Mouse (Mus musculus): Measurements from ENCODE around the gene Bicdl1.

Gene Bicdl1

DNA sequence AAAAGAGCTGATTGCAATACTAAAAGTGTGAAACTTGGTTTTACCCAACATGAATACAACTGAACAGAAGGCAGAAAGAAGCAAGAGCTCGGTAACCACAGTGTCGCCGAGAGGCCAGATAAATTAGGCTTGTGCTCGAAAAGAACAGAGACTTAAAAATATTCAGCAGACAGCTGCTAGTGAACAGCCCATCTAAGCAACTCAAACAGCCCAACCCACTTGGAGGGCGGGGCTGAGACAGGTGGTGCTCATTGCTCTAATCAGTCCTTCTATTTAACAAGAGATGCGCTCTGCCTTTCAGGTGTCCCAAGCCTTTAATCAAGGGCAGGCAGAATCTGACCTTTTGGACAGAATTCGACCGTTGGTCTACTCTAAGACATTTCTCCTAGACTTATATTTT is 4.8 kb downstream of the Bicdl1 start:
- no peak for DNase-seq (ENCODE audit: extremely low read depth, low read depth)

- no peak for DNase-seq (ENCODE audit: extremely low read depth, low read depth)
Observed at GRCm38 (mm10) chr5:115726019-115726418, 5.4 kb downstream of the Bicdl1 start.

GRCm38 (mm10) chr5:115724422-115724821 is 7.0 kb downstream of the Bicdl1 start:
- DNase-seq (ENCODE audit: extremely low read depth, low read depth): no peak

- DNase-seq (ENCODE audit: extremely low read depth, low read depth): peak; percentile 75
Observed at GRCm38 (mm10) chr5:115722188-115722959, 9.0 kb downstream of the Bicdl1 start.

- DNase-seq (ENCODE audit: extremely low read depth, low read depth): no peak
Observed at GRCm38 (mm10) chr5:115720761-115721160, 10.7 kb downstream of the Bicdl1 start.

DNA sequence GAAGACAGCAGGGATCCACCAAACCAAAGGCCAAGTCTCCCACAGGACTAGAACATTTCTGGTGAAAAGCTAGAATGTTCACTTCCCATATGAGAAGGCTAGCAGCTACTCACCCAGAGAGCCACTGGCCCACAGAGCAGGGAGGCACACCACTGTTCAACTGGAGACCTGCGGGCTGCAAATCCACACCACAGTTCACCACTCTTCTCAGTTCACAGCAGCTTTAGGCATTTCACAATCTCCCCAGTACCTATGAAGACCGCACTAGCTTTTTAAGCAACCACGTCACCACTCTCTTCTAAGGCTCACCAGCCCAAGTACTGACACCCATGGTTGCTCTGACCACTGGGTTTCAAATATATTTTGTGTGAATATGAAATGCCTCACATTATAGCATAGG is 13.7 kb downstream of the Bicdl1 start:
- no peak for DNase-seq (ENCODE audit: extremely low read depth, low read depth)

- no peak for DNase-seq (ENCODE audit: extremely low read depth, low read depth)
Observed at GRCm38 (mm10) chr5:115717106-115717505, 14.3 kb downstream of the Bicdl1 start.

DNA sequence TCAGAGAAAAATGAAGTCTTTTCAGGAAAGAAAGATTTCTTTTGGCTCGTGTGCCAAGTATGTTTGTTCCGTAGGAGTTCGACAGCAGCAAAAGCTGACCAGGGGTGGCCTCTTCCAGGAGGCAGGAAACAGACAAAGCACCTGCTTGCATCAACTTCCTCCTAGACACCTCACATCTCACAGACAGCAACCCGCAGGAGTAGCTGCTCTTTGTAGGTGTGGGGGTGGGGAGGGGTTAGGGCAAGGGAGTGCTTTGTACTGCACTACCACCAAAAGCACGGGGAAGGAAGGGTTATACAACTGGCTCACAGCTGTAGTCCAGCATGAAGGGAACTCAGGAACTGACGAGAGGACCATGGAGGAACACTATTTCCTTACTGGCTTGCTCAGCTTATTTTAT is 15.0 kb downstream of the Bicdl1 start:
- no peak for DNase-seq (ENCODE audit: extremely low read depth, low read depth)

GRCm38 (mm10) chr5:115714761-115715160 is 16.7 kb downstream of the Bicdl1 start:
- DNase-seq (ENCODE audit: extremely low read depth, low read depth): no peak

- DNase-seq (ENCODE audit: extremely low read depth, low read depth): no peak
Observed at GRCm38 (mm10) chr5:115712487-115712886, 18.9 kb downstream of the Bicdl1 start.

DNA sequence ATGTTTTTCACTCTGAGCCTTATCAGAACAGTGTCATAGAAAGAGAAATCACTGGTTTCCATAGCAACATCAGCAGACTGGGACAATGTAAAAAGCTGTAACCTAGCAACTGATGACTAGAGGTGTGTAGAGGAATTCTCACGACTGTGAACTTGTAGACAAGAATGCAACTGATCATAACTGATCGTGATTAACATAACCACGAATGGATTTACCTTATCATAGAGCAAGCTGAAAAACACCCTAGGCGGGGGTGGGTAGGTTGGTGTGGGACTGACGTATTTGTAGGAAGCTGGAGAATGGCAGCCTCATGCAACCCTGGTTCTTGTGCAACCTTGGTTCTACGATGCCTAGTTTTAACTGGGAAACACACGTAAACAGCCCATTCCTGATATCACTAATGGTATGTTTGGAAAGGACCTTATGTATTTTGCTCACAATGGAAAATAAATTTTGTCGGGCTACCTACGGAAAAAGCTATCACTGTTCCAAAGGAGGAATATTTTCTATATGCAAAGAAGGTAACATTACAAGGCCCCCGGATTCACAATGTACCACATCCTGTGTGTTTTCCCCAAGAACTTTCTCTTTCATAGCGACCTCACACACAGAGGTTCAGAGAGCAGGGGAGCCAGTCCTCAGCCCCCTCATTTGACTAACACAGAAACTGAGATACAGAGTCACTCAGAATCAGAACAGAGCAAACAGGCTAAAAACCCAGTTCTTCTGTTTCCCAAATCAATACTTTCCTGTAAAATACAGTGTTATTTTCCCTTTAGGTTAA is 19.6 kb downstream of the Bicdl1 start:
- no peak for DNase-seq (ENCODE audit: extremely low read depth, low read depth)

DNA sequence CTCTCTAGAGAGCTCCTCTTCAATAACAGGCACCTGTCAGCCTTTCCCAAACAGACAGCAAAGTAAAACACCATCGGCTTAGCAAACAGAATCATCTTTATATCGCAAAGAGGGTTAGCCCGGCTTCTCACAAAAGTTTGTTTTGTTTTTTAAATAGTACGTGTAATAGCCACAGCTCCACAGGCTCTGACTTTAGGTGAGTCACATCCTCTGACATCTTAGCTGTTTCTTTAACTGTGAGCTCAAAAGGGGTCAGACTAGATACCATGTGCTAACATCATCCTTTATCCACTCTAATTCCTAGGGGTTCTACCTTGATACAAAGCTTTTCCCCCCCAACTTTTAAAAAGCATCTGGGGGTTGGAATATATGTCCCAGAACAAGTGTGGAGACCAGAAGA is 21.2 kb downstream of the Bicdl1 start:
- DNase-seq (ENCODE audit: extremely low read depth, low read depth): no peak

DNA sequence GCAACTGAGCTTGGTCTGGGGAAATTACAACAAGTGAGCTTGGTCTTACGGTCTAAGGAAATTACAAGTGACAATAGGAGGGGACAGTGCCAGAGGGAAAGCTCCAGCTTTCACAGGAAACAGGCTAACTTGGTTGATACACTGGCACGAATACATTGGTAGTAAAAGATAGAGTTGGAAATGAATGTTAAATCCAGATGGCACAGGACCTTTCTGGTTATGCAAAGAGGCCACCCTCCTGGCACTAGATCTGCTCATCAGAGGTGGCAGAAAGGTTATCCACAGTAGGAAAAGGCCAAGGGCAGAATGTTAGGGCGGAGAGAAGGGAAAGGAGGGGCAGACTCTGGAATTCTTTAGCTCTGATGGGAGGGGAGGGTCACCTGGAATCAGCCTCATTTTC is 22.5 kb downstream of the Bicdl1 start:
- no peak for DNase-seq (ENCODE audit: extremely low read depth, low read depth)

- DNase-seq (ENCODE audit: extremely low read depth, low read depth): no peak
Observed at GRCm38 (mm10) chr5:115701981-115702380, 29.4 kb downstream of the Bicdl1 start.

DNA sequence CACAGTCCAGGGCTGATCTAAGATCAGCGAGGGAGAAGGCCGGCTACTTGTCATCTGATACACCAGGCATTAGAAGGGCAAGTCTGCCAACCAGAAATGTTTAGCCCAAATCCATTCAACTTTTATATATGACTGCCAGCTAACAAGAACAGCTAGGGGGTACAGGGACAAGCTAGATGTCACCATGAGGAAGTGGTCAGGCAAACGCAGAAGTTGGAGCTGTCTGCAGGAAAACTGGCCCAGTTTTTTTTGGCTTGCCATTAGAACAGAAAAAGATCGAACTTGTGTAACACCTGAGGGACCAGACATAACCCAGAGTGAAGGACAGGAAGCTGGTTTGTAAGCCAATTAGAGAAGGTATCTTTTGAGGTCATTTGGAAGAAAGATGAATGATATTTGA is 30.2 kb downstream of the Bicdl1 start:
- no peak for DNase-seq (ENCODE audit: extremely low read depth, low read depth)

- DNase-seq (ENCODE audit: extremely low read depth, low read depth): no peak
Observed at GRCm38 (mm10) chr5:115696811-115697210, 34.6 kb downstream of the Bicdl1 start.

DNA sequence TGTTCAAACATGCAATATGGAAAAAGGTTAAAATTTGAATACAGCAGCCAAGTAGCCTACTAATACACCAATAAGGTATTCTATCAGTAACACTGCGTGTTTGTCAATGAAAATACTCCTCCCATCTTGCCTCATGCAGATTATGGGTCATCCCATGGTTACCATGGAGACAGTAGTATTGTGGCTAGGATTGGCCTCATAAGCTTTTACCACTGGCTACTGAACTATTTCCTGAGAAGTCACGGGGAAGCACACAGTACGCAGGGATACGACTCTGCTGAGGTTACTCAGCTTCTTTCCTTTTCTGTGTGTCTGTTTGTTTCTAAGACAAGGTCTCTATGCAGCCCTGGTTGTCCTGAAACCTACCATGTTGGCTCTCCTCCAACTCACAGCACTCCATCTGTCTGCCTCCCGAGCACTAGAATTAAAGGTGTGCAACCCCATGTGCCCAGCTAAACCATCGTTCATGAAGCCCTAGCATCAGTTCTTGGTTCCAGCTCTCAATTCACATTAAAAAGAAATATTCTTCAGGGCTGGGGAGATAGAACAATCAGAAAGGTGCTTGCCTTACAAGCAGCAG is 36.1 kb downstream of the Bicdl1 start:
- no peak for DNase-seq (ENCODE audit: extremely low read depth, low read depth)

GRCm38 (mm10) chr5:115693271-115693670 is 38.1 kb downstream of the Bicdl1 start:
- no peak for DNase-seq (ENCODE audit: extremely low read depth, low read depth)

GRCm38 (mm10) chr5:115686716-115687115 is 44.7 kb downstream of the Bicdl1 start:
- DNase-seq (ENCODE audit: extremely low read depth, low read depth): no peak

DNA sequence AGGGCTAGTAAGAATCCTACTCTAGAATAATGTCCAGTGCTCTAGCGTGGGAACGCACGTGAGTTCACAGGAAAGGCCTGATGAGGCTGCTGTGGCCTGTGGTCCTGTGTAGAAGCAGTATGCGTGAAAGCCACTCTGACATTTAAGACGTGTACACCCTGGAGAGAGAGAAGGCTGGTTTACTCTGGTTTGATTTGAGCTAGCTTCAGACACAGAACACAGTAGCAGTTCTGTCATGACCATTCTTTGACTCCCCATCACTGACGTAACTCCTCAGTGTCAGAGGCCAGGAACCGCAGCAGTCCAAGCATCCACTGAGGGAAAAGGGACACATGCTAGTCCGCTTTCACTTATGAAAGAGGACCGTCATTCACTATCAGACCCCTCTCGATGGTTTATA is 46.3 kb downstream of the Bicdl1 start:
- DNase-seq (ENCODE audit: extremely low read depth, low read depth): no peak

- DNase-seq (ENCODE audit: extremely low read depth, low read depth): no peak
Observed at GRCm38 (mm10) chr5:115671846-115672245, 59.6 kb downstream of the Bicdl1 start.

DNA sequence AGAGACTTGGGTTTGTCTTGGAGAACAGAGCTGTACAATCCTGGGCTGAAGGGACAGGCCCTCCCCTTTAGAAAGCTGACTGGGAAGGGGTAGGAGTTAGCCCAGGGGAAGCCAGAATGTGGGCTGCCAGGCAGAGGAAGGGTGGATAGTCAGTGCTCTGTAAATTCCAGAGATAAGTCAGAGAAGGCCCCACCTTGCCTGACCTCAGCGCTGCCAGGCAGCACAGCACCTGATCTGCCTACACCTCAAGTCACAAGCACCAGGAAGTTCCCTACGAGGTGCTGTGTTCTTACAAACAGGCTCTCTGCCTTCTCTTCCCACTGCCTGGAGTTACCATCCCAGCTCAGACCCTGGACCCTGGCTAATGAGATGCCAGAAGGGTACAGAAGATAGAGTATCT is 61.0 kb downstream of the Bicdl1 start:
- DNase-seq (ENCODE audit: extremely low read depth, low read depth): no peak
